Mouse (Mus musculus) heart, embryonic 15.5 days (tissue): ENCODE data around the gene Chrng. TPM values are rescaled to one million over a fixed set of nuclear protein-coding genes. Genes with fewer than 3 reads are reported as not detected.
A peak's percentile ranks its signal among the peaks of the same experiment; 100 is the strongest.

Experiments
- ATAC-seq: fragments of 200-750 bp; cut with Nextera tagmentation; replicated peaks from 2 replicates; pipeline ENCODE4 v1.8.0; 2017; ENCODE audit warnings: low read depth, moderate TSS enrichment; ENCODE audit not compliant: insufficient number of reproducible peaks, insufficient read depth, low FRiP score
- H3K27ac ChIP-seq: fragments of 300-500 bp; sonication (generic); 2 replicates; pipeline ENCODE4 v1.5.1; 2015; ENCODE audit warnings: mild to moderate bottlenecking, inconsistent platforms
- H3K27me3 ChIP-seq: fragments of 300-500 bp; sonication (generic); 2 replicates; pipeline ENCODE4 v1.6.1; 2015; ENCODE audit warnings: inconsistent platforms
- H3K36me3 ChIP-seq: fragments of 300-500 bp; sonication (generic); 2 replicates; pipeline ENCODE4 v1.6.1; 2015; ENCODE audit warnings: mild to moderate bottlenecking, inconsistent platforms
- H3K4me1 ChIP-seq: fragments of 300-500 bp; sonication (generic); replicated peaks from 2 replicates; pipeline ENCODE4 v1.6.1; 2015; ENCODE audit warnings: inconsistent platforms
- H3K4me2 ChIP-seq: fragments of 300-500 bp; sonication (generic); 2 replicates; pipeline ENCODE4 v1.6.1; 2015; ENCODE audit warnings: inconsistent platforms, mild to moderate bottlenecking, moderate library complexity
- H3K4me3 ChIP-seq: fragments of 300-500 bp; sonication (generic); 2 replicates; pipeline ENCODE4 v1.5.1; 2015; ENCODE audit warnings: mild to moderate bottlenecking, inconsistent platforms
- H3K9ac ChIP-seq: fragments of 300-500 bp; sonication (generic); 2 replicates; pipeline ENCODE4 v1.6.1; 2015; ENCODE audit warnings: mild to moderate bottlenecking, inconsistent platforms
- H3K9me3 ChIP-seq: fragments of 300-500 bp; sonication (generic); replicated peaks from 2 replicates; pipeline ENCODE4 v1.6.1; 2016; ENCODE audit warnings: inconsistent platforms
- WGBS: fragments of 180-500 bp; shearing (Covaris S2); methylation state at CpG from one replicate; pipeline ENCODE4 v1.1.7; 2015; ENCODE audit warnings: mixed read lengths; 5-methylcytosine and 5-hydroxymethylcytosine counted together
- polyA plus RNA-seq: library from polyadenylated mRNA; unstranded; fragments of >200 nt; fragmentation: Nextera tagmentation; extraction: Ambion mirVana; gene quantifications from 2 replicates; pipeline ENCODE4 v1.2.1, GENCODE M21; 2015

Gene Chrng
- polyA plus RNA-seq, 1 experiment from 2014 or later = 1.4 TPM

GRCm38 (mm10) chr1:87201848-87202247, 2.6 kb upstream of the Chrng start:
- no peak overlapping the region for H3K4me3 ChIP-seq
- H3K9me3 ChIP-seq = no peaks in the 10 kb centered on the region
- H3K4me1 ChIP-seq = peaks cover 12% of the 10 kb centered on the region
- H3K27ac ChIP-seq = no peak overlapping the region
- 41% methylated on average over 1 of the region's 1 CpGs for WGBS
- ATAC-seq = no peak
- no peak overlapping the region; the same call in 1 of the 2 replicates for H3K9ac ChIP-seq
- H3K27me3 ChIP-seq = peaks cover 20% of the 10 kb centered on the region
- H3K36me3 ChIP-seq = no peaks in the 10 kb centered on the region
- no peak overlapping the region for H3K4me2 ChIP-seq

GRCm38 (mm10) chr1:87203779-87204178, 678 bp upstream of the Chrng start:
- Histone ChIP-seq H3K9me3 (no peaks in the 10 kb centered on the region), H3K4me2 (no peak overlapping the region), H3K36me3 (no peaks in the 10 kb centered on the region), H3K4me3 (no peak overlapping the region), H3K9ac (no peak overlapping the region), H3K27ac (no peak overlapping the region), H3K4me1 (peaks cover 6% of the 10 kb centered on the region), H3K27me3 (peaks cover 37% of the 10 kb centered on the region)
- no peak for ATAC-seq
- WGBS = 76% methylated on average over 5 of the region's 5 CpGs

GRCm38 (mm10) chr1:87205038-87205437, 581 bp downstream of the Chrng start:
- H3K36me3 ChIP-seq = no peaks in the 10 kb centered on the region
- no peak for ATAC-seq
- WGBS = 57% methylated on average over 6 of the region's 6 CpGs
- H3K27ac ChIP-seq = no peak overlapping the region
- peaks cover 37% of the 10 kb centered on the region for H3K27me3 ChIP-seq
- H3K4me2 ChIP-seq = no peak overlapping the region
- H3K9ac ChIP-seq = no peak overlapping the region
- no peak overlapping the region for H3K4me3 ChIP-seq
- 0 out of 2 replicates have a peak, but pooled peaks cover 2% of the 10 kb centered on the region for H3K4me1 ChIP-seq
- no peaks in the 10 kb centered on the region for H3K9me3 ChIP-seq

- no peak overlapping the region for H3K4me2 ChIP-seq
- no peak for ATAC-seq
- no peak overlapping the region for H3K27ac ChIP-seq
- no peaks in the 10 kb centered on the region for H3K9me3 ChIP-seq
- 0 out of 2 replicates have a peak, but pooled peaks cover 2% of the 10 kb centered on the region for H3K4me1 ChIP-seq
- peaks cover 40% of the 10 kb centered on the region for H3K27me3 ChIP-seq
- H3K4me3 ChIP-seq = no peak overlapping the region
- H3K9ac ChIP-seq = no peak overlapping the region; the same call in 1 of the 2 replicates
- 34% methylated on average over 3 of the region's 3 CpGs for WGBS
- no peaks in the 10 kb centered on the region for H3K36me3 ChIP-seq
Measured at GRCm38 (mm10) chr1:87205502-87205901, 1.0 kb downstream of the Chrng start.

- no peaks in the 10 kb centered on the region for H3K9me3 ChIP-seq
- peaks cover 41% of the 10 kb centered on the region for H3K27me3 ChIP-seq
- 16% methylated on average over 17 of the region's 17 CpGs for WGBS
- H3K36me3 ChIP-seq = no peaks in the 10 kb centered on the region
- no peak overlapping the region for H3K4me2 ChIP-seq
- no peak for ATAC-seq
- H3K4me1 ChIP-seq = 0 out of 2 replicates have a peak, but pooled peaks cover 2% of the 10 kb centered on the region
- H3K9ac ChIP-seq = no peak overlapping the region
- no peak overlapping the region for H3K27ac ChIP-seq
- no peak overlapping the region for H3K4me3 ChIP-seq
Measured at GRCm38 (mm10) chr1:87206339-87206738, 1.9 kb downstream of the Chrng start.

- Histone ChIP-seq H3K9me3 (no peaks in the 10 kb centered on the region), H3K27me3 (peaks cover 25% of the 10 kb centered on the region), H3K27ac (no peak overlapping the region), H3K36me3 (no peaks in the 10 kb centered on the region), H3K4me2 (no peak overlapping the region), H3K4me1 (peaks cover 21% of the 10 kb centered on the region), H3K4me3 (no peak overlapping the region), H3K9ac (no peak overlapping the region)
- ATAC-seq = no peak
- 76% methylated on average over 4 of the region's 4 CpGs for WGBS
Measured at GRCm38 (mm10) chr1:87211431-87211830, 7.0 kb downstream of the Chrng start.

- Histone ChIP-seq H3K27me3 (peaks cover 4% of the 10 kb centered on the region; the same call in 1 of the 2 replicates), H3K36me3 (no peaks in the 10 kb centered on the region; the same call in 1 of the 2 replicates), H3K9me3 (no peaks in the 10 kb centered on the region), H3K4me3 (peak within 1 kb of the TSS; percentile 96), H3K27ac (peak within 1 kb of the TSS; percentile 100), H3K4me1 (peaks cover 32% of the 10 kb centered on the region), H3K9ac (peak within 1 kb of the TSS; percentile 99), H3K4me2 (peak within 1 kb of the TSS; percentile 70)
- peak; percentile 97 for ATAC-seq
- WGBS = under 1% methylated on average over 87 of the region's 99 CpGs
Measured at GRCm38 (mm10) chr1:87213735-87214704, 9.6 kb downstream of the Chrng start, which contains the start of gene Eif4e2. Eif4e2 (plus strand) TSS chr1:87213914.

- H3K9me3 ChIP-seq = no peaks in the 10 kb centered on the region
- H3K4me1 ChIP-seq = peaks cover 32% of the 10 kb centered on the region
- H3K9ac ChIP-seq = peak overlapping the region; percentile 99
- peak overlapping the region; percentile 70 for H3K4me2 ChIP-seq
- no peak for ATAC-seq
- H3K27me3 ChIP-seq = peaks cover 4% of the 10 kb centered on the region; the same call in 1 of the 2 replicates
- WGBS = 13% methylated on average over 4 of the region's 4 CpGs
- peaks cover 4% of the 10 kb centered on the region; the same call in 1 of the 2 replicates for H3K36me3 ChIP-seq
- H3K4me3 ChIP-seq = peak overlapping the region; percentile 96
- H3K27ac ChIP-seq = peak overlapping the region; percentile 100
Measured at GRCm38 (mm10) chr1:87214748-87215147, 10.3 kb downstream of the Chrng start.

GRCm38 (mm10) chr1:87217938-87218337, 13.5 kb downstream of the Chrng start:
- ATAC-seq = no peak
- Histone ChIP-seq H3K4me1 (peaks cover 31% of the 10 kb centered on the region), H3K9ac (no peak overlapping the region), H3K4me2 (no peak overlapping the region), H3K4me3 (no peak overlapping the region), H3K27me3 (no peaks in the 10 kb centered on the region), H3K27ac (no peak overlapping the region), H3K9me3 (no peaks in the 10 kb centered on the region), H3K36me3 (peaks cover 36% of the 10 kb centered on the region)
- WGBS = 60% methylated on average over 3 of the region's 3 CpGs

GRCm38 (mm10) chr1:87225739-87226138, 21.3 kb downstream of the Chrng start:
- peaks cover 95% of the 10 kb centered on the region for H3K36me3 ChIP-seq
- ATAC-seq = no peak
- 94% methylated on average over 8 of the region's 8 CpGs for WGBS
- no peaks in the 10 kb centered on the region for H3K9me3 ChIP-seq
- H3K4me2 ChIP-seq = no peak overlapping the region
- H3K4me3 ChIP-seq = no peak overlapping the region
- H3K9ac ChIP-seq = no peak overlapping the region
- no peaks in the 10 kb centered on the region for H3K4me1 ChIP-seq
- no peak overlapping the region for H3K27ac ChIP-seq
- no peaks in the 10 kb centered on the region for H3K27me3 ChIP-seq

GRCm38 (mm10) chr1:87226409-87227159, 22.1 kb downstream of the Chrng start:
- WGBS = 93% methylated on average over 1 of the region's 1 CpGs
- no peak for ATAC-seq
- H3K4me3 ChIP-seq = no peak overlapping the region
- H3K4me2 ChIP-seq = no peak overlapping the region
- H3K27ac ChIP-seq = no peak overlapping the region
- H3K9ac ChIP-seq = no peak overlapping the region
- no peaks in the 10 kb centered on the region for H3K27me3 ChIP-seq
- H3K4me1 ChIP-seq = no peaks in the 10 kb centered on the region
- H3K36me3 ChIP-seq = peaks cover 89% of the 10 kb centered on the region
- no peaks in the 10 kb centered on the region for H3K9me3 ChIP-seq
